Mouse (Mus musculus) thymus, adult 2 months (tissue): ENCODE data around the gene Gpalpp1.

Experiments used
- CTCF ChIP-seq: fragments of 200-500 bp; IDR thresholded peaks from 2 replicates; pipeline ENCODE4 v1.5.1; 2012; ENCODE audit warnings: mild to moderate bottlenecking, control low read depth, low read length, moderate library complexity, borderline replicate concordance; ENCODE audit not compliant: control insufficient read depth, poor library complexity, insufficient read depth; ENCODE audit errors: extremely low read depth
- POLR2A ChIP-seq: fragments of 200-500 bp; IDR thresholded peaks from 2 replicates; pipeline ENCODE4 v1.6.1; 2012; ENCODE audit warnings: mild to moderate bottlenecking, low read length, control low read depth, moderate library complexity; ENCODE audit not compliant: control insufficient read depth, poor library complexity, insufficient read depth; ENCODE audit errors: extremely low read depth

DNA sequence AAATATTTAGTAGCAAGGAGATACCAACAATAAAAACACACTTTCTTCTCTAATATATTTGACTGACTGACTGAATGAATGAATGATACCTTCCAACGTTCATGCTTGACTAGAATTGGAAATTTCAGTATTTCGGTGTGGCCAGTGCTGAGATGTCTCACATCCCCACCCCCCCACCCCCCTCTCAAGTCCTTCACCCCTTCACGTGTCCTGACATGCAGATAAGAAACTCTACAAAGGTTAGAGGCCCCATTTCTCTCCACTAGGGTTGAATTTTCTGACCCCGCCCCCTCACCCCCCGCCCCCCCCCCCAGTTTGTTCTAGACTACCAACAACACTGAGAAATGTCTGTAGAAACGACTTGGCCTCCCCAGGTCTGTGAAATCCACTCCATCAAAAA lies 43.3 kb upstream of the Gpalpp1 start:
- TF ChIP-seq CTCF: no peak
- TF ChIP-seq POLR2A: no peak
